Mouse (Mus musculus) Patski (cell line): ENCODE measurements around the gene Notch2. TPM values are rescaled to one million over a fixed set of nuclear protein-coding genes. Genes with fewer than 3 reads are reported as not detected.
A peak's percentile ranks its signal among the peaks of the same experiment; 100 is the strongest.

Experiments used
- ATAC-seq: fragments of 100-300 bp; one replicate; pipeline ENCODE4 v1.8.0; 2021
- CTCF ChIA-PET: fragments of 350-600 bp; sonication (Branson Sonifier 250); formaldehyde crosslinking; loops from one replicate; lab custom pipeline; 2022; ENCODE audit warnings: inconsistent platforms; lab: Charles Lee
- POLR2A ChIA-PET: fragments of 350-600 bp; sonication (Branson Sonifier 250); formaldehyde crosslinking; loops from one replicate; lab custom pipeline; 2022; ENCODE audit warnings: antibody characterized with exemption, inconsistent platforms; lab: Charles Lee
- DNase-seq: peaks from one replicate; pipeline ENCODE4 v3.0.0-alpha.2; 2011; ENCODE audit warnings: low read depth, low spot score
- H3K27me3 ChIP-seq: fragments of 371-371 bp; one replicate; pipeline ENCODE4 v1.5.1; 2021
- CTCF ChIP-seq: fragments of 100-300 bp; IDR thresholded peaks from one replicate; pipeline ENCODE4 v1.5.1; 2021
- in situ Hi-C: fragments of 300-500 bp; cut with MboI; formaldehyde crosslinking; loops from 3 replicates; pipeline ENCODE4 v1.11.1; 2018; ENCODE audit warnings: low pct_unique_long_range_greater_than_20kb, mixed read lengths
- polyA plus RNA-seq: library from polyadenylated mRNA; unstranded; gene quantifications from one replicate; pipeline ENCODE4 v1.2.3, GENCODE M21; 2021

Notch2 gene
- polyA plus RNA-seq, 1 experiment from 2014 or later = 65.2 TPM

DNA sequence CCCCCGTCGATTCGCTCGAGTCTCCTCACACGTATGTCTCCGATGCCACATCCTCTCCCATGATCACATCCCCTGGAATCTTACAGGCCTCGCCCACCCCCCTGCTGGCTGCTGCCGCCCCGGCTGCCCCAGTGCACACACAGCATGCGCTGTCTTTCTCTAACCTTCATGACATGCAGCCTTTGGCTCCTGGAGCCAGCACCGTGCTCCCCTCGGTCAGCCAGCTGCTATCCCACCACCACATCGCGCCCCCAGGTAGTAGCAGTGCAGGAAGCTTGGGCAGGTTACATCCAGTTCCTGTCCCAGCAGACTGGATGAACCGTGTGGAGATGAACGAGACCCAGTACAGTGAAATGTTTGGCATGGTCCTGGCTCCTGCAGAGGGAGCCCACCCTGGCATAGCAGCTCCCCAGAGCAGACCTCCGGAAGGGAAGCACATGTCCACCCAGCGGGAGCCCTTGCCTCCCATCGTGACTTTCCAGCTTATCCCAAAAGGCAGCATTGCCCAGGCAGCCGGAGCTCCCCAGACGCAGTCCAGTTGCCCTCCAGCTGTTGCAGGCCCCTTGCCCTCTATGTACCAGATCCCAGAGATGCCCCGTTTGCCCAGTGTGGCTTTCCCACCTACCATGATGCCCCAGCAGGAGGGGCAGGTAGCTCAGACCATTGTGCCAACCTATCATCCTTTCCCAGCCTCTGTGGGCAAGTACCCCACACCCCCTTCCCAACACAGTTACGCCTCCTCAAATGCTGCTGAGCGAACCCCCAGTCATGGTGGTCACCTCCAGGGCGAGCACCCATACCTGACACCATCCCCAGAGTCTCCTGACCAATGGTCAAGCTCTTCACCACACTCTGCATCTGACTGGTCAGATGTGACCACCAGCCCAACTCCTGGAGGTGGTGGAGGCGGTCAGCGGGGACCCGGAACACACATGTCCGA lies 133.4 kb downstream of the Notch2 start:
- CTCF ChIA-PET = interaction anchor here (1.0 kb wide), 1 partner anchor 7 kb away, joined by 3 read pairs; no protein-coding TSS in a partner anchor
- DNase-seq = no peak
- POLR2A ChIA-PET = no interaction called here
- in situ Hi-C loops = no loop called here
- no peak for ATAC-seq
- TF ChIP-seq CTCF = no peak
- no peaks in the 10 kb centered on the region for H3K27me3 ChIP-seq

DNA sequence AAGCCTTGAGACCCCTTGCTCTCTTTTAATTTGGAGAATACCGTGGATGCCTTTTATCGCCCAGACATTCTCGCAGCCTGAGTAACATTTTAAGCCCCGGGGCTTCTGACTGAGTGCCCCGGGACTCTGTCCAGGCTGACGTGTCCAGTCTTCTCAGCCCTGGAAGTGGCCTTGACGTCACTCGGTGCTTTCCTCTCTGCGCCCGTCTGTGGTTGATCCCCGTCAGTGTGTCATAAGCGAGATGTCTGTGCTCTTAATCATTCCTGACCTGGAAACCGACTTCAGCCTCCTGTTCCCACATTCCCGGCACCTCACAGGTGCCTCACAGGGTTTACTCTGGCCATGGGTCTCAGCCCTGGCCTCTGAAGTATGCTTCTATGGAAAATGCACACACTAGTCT lies 134.4 kb downstream of the Notch2 start:
- TF ChIP-seq CTCF = no peak
- POLR2A ChIA-PET = no interaction called here
- CTCF ChIA-PET = interaction anchor here (1.0 kb wide), 1 partner anchor 8 kb away, joined by 3 read pairs; no protein-coding TSS in a partner anchor
- no peaks in the 10 kb centered on the region for H3K27me3 ChIP-seq
- in situ Hi-C loops = no loop called here
- peak; percentile 10 for DNase-seq
- ATAC-seq = no peak

DNA sequence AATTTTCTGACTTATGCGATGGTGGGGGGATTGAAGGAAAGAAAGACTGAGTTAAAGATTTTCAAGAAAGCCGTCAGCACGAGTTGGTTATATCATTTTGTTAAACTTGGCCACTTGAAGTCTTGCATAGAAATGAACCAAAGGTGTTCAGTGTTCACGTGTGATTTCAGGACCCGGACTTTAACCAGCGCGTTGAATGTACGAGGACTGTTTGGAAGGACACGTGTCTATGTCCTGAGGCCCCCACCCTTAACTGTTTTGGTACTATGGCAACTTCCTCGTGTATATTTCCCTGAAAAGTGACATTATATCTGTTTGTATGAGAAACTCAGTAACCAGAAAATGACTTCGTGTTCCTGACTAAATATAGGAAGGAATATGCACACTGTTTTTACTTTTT lies 136.6 kb downstream of the Notch2 start:
- CTCF ChIA-PET = interaction anchor here (1.2 kb wide), 1 partner anchor 33 kb away, joined by 3 read pairs; no protein-coding TSS in a partner anchor
- no peaks in the 10 kb centered on the region for H3K27me3 ChIP-seq
- TF ChIP-seq CTCF = no peak
- ATAC-seq = no peak
- in situ Hi-C loops = no loop called here
- POLR2A ChIA-PET = no interaction called here
- DNase-seq = no peak

DNA sequence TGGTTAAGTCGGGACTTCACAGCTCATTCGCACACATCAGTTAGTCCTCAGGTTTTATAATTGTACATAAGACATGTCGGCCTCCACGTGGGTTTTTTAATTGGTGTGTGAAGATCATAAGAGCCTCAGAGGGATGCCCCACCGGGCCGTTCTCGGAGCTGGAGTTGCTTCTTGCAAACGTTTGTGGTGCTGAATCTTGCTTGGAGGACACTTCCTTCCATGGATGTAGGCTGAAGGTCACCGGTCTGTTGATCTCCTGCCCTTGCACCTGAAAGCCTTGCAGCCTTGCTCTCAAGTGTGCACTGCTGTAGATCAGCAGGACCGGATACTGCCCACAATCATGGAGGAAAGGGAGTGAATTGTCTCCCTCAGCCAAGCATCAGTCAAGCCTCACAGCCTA lies 137.7 kb downstream of the Notch2 start:
- DNase-seq = no peak
- CTCF ChIA-PET = interaction anchor here (1.2 to 2.0 kb wide), 3 partner anchors 34 to 75 kb away, joined by 3 to 4 read pairs (median 3); no protein-coding TSS in a partner anchor
- no peak for TF ChIP-seq CTCF
- ATAC-seq = no peak
- in situ Hi-C loops = no loop called here
- H3K27me3 ChIP-seq = no peaks in the 10 kb centered on the region
- POLR2A ChIA-PET = no interaction called here

- DNase-seq (no peak), ATAC-seq (no peak)
- TF ChIP-seq CTCF = no peak
- in situ Hi-C loops = no loop called here
- ChIA-PET POLR2A (no interaction called here), CTCF (interaction anchor here (0.7 to 1.1 kb wide), 2 partner anchors 15 to 20 kb away, joined by 3 read pairs; no protein-coding TSS in a partner anchor)
- H3K27me3 ChIP-seq = no peaks in the 10 kb centered on the region
Measured at GRCm38 (mm10) chr3:98153460-98153859, 140.1 kb downstream of the Notch2 start.

DNA sequence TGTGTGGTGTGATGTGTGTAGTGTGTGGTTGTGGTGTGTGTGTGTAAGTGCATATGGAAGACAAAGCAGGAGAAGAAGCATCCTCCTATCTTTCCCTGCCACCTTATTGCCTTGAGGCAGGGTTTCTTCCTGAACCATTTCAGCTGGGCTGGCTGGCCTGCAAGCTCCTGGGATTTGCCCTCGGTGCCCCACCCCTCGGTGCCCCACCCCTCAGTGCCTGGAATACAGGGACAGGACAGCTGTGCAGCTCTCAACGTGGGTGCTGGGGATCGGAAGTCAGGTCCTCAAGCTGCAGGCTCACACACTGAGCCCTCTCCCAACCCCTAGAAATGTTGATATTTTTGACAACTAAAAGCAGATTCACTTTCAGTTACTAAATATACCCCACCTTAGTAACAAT lies 142.8 kb downstream of the Notch2 start:
- DNase-seq (no peak), ATAC-seq (no peak)
- in situ Hi-C loops = no loop called here
- no peaks in the 10 kb centered on the region for H3K27me3 ChIP-seq
- POLR2A ChIA-PET = no interaction called here
- no peak for TF ChIP-seq CTCF
- CTCF ChIA-PET = interaction anchor here (0.9 kb wide), 1 partner anchor 13 kb away, joined by 4 read pairs; no protein-coding TSS in a partner anchor

GRCm38 (mm10) chr3:98157073-98157472 lies 143.7 kb downstream of the Notch2 start:
- POLR2A ChIA-PET = no interaction called here
- TF ChIP-seq CTCF = no peak
- DNase-seq (no peak), ATAC-seq (no peak)
- H3K27me3 ChIP-seq = no peaks in the 10 kb centered on the region
- in situ Hi-C loops = no loop called here
- CTCF ChIA-PET = no interaction called here

DNA sequence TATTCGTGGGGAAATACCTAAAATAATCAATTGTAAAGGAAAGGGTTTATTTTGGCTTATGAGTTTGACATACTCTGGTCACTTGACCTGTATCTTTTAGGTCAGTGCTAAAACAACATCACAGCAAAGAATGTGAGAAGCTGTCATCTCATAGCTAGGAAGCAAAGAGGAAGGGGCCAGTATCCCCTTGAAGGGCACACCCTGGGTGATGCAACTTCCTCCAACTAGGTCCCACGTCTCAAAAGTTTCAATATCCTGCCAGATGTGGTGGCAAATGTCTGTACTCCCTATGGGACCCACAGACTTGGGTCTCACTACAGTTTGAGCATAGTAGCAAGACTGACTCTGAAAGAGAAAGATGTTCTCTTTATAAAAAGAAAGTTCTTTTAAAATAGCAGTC lies 144.3 kb downstream of the Notch2 start:
- H3K27me3 ChIP-seq = no peaks in the 10 kb centered on the region
- TF ChIP-seq CTCF = no peak
- no peak for ATAC-seq
- POLR2A ChIA-PET = no interaction called here
- CTCF ChIA-PET = no interaction called here
- no peak for DNase-seq
- in situ Hi-C loops = no loop called here

GRCm38 (mm10) chr3:98158646-98159045 lies 145.3 kb downstream of the Notch2 start:
- POLR2A ChIA-PET = no interaction called here
- no peaks in the 10 kb centered on the region for H3K27me3 ChIP-seq
- ATAC-seq = no peak
- CTCF ChIA-PET = no interaction called here
- no peak for TF ChIP-seq CTCF
- DNase-seq = no peak
- in situ Hi-C loops = no loop called here

DNA sequence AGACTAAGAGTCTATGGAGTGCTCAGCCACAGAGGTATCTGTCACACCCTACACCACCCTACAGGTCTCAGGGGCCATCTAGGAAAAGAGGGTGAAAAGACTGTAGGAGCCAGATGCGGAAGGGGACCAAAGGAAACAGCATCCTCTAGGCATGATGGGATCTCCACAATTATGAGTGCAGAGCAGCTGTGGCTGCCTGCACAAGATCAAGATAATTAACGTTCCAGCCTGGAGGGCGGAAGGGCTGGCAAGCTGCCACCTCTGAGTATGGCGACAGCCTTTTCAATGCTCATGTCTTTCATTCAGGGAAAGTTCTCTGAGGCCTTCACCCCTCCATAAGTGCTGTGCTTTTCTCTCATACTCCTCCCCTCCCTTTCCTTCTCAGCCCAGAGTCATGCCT lies 146.0 kb downstream of the Notch2 start:
- DNase-seq (no peak), ATAC-seq (no peak)
- in situ Hi-C loops = no loop called here
- TF ChIP-seq CTCF = no peak
- no peaks in the 10 kb centered on the region for H3K27me3 ChIP-seq
- ChIA-PET POLR2A (no interaction called here), CTCF (no interaction called here)

DNA sequence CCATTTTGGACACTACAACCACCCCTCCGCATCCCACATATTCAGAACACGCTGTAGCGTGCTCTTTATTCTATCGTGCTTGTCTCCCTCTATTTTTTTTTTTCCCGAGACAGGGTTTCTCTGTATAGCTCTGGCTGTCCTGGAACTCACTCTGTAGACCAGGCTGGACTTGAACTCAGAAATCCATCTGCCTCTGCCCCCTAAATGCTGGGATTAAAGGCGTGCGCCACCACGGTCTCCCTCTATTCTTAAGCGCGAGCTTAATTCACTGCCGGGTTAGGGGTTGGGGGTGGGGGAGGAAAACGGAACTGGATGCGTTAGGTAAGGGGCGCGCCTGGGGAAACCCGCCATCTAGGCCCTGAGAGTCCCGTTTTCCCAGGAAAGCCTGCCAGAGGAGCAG lies 147.0 kb downstream of the Notch2 start, which contains the start of gene Adam30:
Gene Adam30 (plus strand): TSS at position 301 of the 400 bp plus-strand sequence.
- ATAC-seq (no peak), DNase-seq (no peak)
- H3K27me3 ChIP-seq = no peaks in the 10 kb centered on the region
- in situ Hi-C loops = no loop called here
- CTCF ChIA-PET = no interaction called here
- POLR2A ChIA-PET = no interaction called here
- no peak for TF ChIP-seq CTCF
